Mouse (Mus musculus) forebrain, embryonic 14.5 days (tissue): ENCODE data around the gene Nudt2. TPM values are rescaled to one million over a fixed set of nuclear protein-coding genes. Genes with fewer than 3 reads are reported as not detected.

Source experiments
- polyA plus RNA-seq: library from polyadenylated mRNA; unstranded; fragments of >200 nt; fragmentation: Nextera tagmentation; extraction: Ambion mirVana; gene quantifications from 2 replicates; pipeline ENCODE4 v1.2.1, GENCODE M21; 2014

The Nudt2 gene
- polyA plus RNA-seq, 1 experiment from 2014 or later: 82.0 TPM

Other genes with a start within 250 kb of the Nudt2 start
- 41.7 and 51.2 TPM in 2 replicates for gene Ubap2, start 190.0 kb upstream of the Nudt2 start, polyA plus RNA-seq
- gene Dcaf12, start 150.3 kb upstream of the Nudt2 start, polyA plus RNA-seq: 53.4 and 64.7 TPM in 2 replicates
- gene Ubap1, start 116.2 kb upstream of the Nudt2 start, polyA plus RNA-seq: 59.6 and 74.9 TPM in 2 replicates
- gene Kif24, start 264 bp upstream of the Nudt2 start, polyA plus RNA-seq: 3.0 and 4.1 TPM in 2 replicates
- gene AI464131, start 37.9 kb downstream of the Nudt2 start, polyA plus RNA-seq: 2.4 and 2.6 TPM in 2 replicates
- gene 1110017D15Rik, start 52.2 kb downstream of the Nudt2 start, polyA plus RNA-seq: 10.5 and 11.1 TPM in 2 replicates
- 10.4 and 11.3 TPM in 2 replicates for gene Fam219a, start 104.4 kb downstream of the Nudt2 start, polyA plus RNA-seq
- gene Dnaic1, start 104.6 kb downstream of the Nudt2 start, polyA plus RNA-seq: 1.4 and 1.6 TPM in 2 replicates
- 64.7 and 73.9 TPM in 2 replicates for gene Enho, start 175.2 kb downstream of the Nudt2 start, polyA plus RNA-seq
- 12.6 and 12.7 TPM in 2 replicates for gene Cntfr, start 231.9 kb downstream of the Nudt2 start, polyA plus RNA-seq
- 23.9 and 24.3 TPM in 2 replicates for gene Il11ra1, start 234.8 kb downstream of the Nudt2 start, polyA plus RNA-seq
- gene Rpp25l, start 248.4 kb downstream of the Nudt2 start, polyA plus RNA-seq: 72.2 and 83.3 TPM in 2 replicates